Mouse (Mus musculus) liver, embryonic 11.5 days (tissue): ENCODE measurements around the gene Izumo1r. TPM values are rescaled to one million over a fixed set of nuclear protein-coding genes. Genes with fewer than 3 reads are reported as not detected.

ENCODE experiments used
- ATAC-seq: fragments of 200-750 bp; cut with Nextera tagmentation; replicated peaks from 2 replicates; pipeline ENCODE4 v1.8.0; 2017; ENCODE audit warnings: moderate number of reproducible peaks, mild to moderate bottlenecking, moderate TSS enrichment, moderate library complexity; ENCODE audit not compliant: low FRiP score
- DNase-seq: peaks from one replicate; pipeline ENCODE4 v3.0.0-alpha.2; 2017; ENCODE audit warnings: low spot score
- H3K27ac ChIP-seq: fragments of 300-500 bp; sonication (generic); 2 replicates; pipeline ENCODE4 v1.5.1; 2014; ENCODE audit warnings: mild to moderate bottlenecking, low read depth, low read length, control low read depth
- H3K27me3 ChIP-seq: fragments of 300-500 bp; sonication (generic); replicated peaks from 2 replicates; pipeline ENCODE4 v1.6.1; 2014; ENCODE audit warnings: low read length, mixed read lengths; ENCODE audit not compliant: control insufficient read depth, insufficient read depth
- H3K36me3 ChIP-seq: fragments of 300-500 bp; sonication (generic); 2 replicates; pipeline ENCODE4 v1.6.1; 2014; ENCODE audit warnings: mild to moderate bottlenecking, low read length, moderate library complexity, mixed read lengths; ENCODE audit not compliant: control insufficient read depth, insufficient read depth
- H3K4me1 ChIP-seq: fragments of 300-500 bp; sonication (generic); replicated peaks from 2 replicates; pipeline ENCODE4 v1.6.1; 2014; ENCODE audit warnings: low read length, mixed read lengths; ENCODE audit not compliant: control insufficient read depth, insufficient read depth
- H3K4me2 ChIP-seq: fragments of 300-500 bp; sonication (generic); 2 replicates; pipeline ENCODE4 v1.6.1; 2014; ENCODE audit warnings: mild to moderate bottlenecking, control low read depth, moderate library complexity
- H3K4me3 ChIP-seq: fragments of 300-500 bp; sonication (generic); 2 replicates; pipeline ENCODE4 v1.5.1; 2014; ENCODE audit warnings: low read depth, low read length, control low read depth
- H3K9ac ChIP-seq: fragments of 300-500 bp; sonication (generic); 2 replicates; pipeline ENCODE4 v1.6.1; 2014; ENCODE audit warnings: low read depth, low read length, control low read depth
- H3K9me3 ChIP-seq: fragments of 300-500 bp; sonication (generic); 2 replicates; pipeline ENCODE4 v1.6.1; 2016; ENCODE audit warnings: low read length, inconsistent platforms, mixed read lengths; ENCODE audit not compliant: control insufficient read depth
- WGBS: fragments of 180-500 bp; shearing (Covaris S2); extraction: QIAGEN DNeasy Blood & Tissue Kit; methylation state at CpG from one replicate; pipeline ENCODE4 v1.1.7; 2014; 5-methylcytosine and 5-hydroxymethylcytosine counted together
- polyA plus RNA-seq: library from polyadenylated mRNA; unstranded; fragments of >200 nt; fragmentation: Nextera tagmentation; extraction: Ambion mirVana; gene quantifications from 2 replicates; pipeline ENCODE4 v1.2.1, GENCODE M21; 2014

Gene Izumo1r
- polyA plus RNA-seq, 1 experiment from 2014 or later: not detected

DNA sequence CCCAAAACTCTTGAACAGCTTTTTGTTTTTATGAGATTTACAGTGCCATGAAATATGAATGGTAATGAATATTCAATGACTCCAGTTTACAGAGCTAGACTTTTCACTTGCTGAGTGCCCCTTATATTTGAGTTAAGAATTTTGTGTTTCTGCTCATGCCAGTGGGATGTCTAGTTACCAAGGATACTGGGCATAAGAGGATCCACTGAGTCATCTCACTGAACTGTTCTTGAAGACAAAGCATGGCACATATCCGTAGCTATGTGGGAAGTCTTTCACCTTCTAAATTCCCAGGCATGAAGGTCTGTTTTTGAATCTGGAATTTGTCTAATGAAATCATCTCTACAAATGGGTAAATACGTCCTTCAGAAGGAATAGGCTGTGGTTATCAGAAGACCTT lies 8.3 kb upstream of the Izumo1r start:
- H3K9ac ChIP-seq: no peak overlapping the region
- H3K4me1 ChIP-seq: no peaks in the 10 kb centered on the region
- no peak overlapping the region for H3K4me2 ChIP-seq
- no peaks in the 10 kb centered on the region for H3K27me3 ChIP-seq
- WGBS: 62% methylated on average over 2 of the region's 2 CpGs
- H3K27ac ChIP-seq: no peak overlapping the region
- no peak for DNase-seq
- H3K36me3 ChIP-seq: no peaks in the 10 kb centered on the region
- H3K4me3 ChIP-seq: no peak overlapping the region
- no peaks in the 10 kb centered on the region for H3K9me3 ChIP-seq
- no peak for ATAC-seq

DNA sequence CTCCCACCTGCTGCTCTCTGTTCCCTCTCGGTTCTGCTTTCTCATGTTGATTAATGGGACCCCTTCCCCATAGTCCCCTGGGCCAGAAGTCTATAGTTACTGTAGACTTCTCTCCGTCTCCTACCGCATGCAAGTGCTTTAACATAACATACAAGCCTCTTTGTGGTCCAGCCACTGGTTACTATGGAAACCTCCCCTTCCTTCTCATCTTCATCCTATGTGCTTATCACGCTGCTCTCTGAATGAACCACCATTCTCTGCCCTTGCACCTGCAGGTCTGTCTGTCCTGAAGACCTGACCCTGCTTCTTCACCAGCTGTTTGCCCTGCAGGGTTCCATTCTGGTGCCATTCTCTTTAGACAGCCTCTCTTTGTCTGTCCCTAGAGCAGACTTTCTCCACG lies 6.2 kb upstream of the Izumo1r start:
- Histone ChIP-seq H3K4me1 (peaks cover 4% of the 10 kb centered on the region; the same call in 1 of the 2 replicates), H3K4me2 (no peak overlapping the region), H3K36me3 (no peaks in the 10 kb centered on the region), H3K27ac (no peak overlapping the region), H3K9ac (no peak overlapping the region), H3K27me3 (no peaks in the 10 kb centered on the region), H3K4me3 (no peak overlapping the region), H3K9me3 (no peaks in the 10 kb centered on the region)
- WGBS: 71% methylated on average over 5 of the region's 5 CpGs
- DNase-seq (no peak), ATAC-seq (no peak)

DNA sequence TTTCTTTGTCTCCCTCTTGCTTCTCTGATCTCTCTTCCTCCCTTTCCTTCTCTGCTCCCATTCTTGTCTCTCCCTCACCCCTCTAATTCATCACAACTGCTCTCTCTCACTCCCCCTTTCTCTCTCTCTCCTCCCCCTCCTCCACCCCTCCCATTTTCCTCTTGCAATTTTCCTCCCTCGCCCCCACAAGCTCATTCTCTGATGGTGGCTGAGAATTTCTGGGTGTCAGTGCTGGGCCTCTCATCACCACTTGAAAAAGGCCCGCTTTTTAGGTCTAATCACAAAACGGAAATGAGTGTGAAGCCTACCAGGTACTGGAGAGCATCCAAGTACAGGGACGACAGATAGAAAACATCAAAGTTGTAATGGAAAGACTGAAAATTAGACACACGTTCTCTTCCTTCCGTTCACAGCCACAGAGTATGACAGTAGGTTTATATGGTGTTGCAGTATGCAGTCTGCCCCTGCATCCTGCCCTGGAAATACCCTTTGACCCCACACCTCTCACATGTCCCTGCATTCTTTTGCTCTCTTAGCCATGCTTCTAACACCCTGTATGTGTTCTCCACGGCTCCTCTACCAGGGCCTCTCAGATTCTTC lies 4.2 kb upstream of the Izumo1r start:
- H3K4me3 ChIP-seq: no peak overlapping the region
- peaks cover 6% of the 10 kb centered on the region; the same call in 1 of the 2 replicates for H3K4me1 ChIP-seq
- no peak overlapping the region for H3K4me2 ChIP-seq
- no peaks in the 10 kb centered on the region for H3K36me3 ChIP-seq
- DNase-seq (no peak), ATAC-seq (no peak)
- no peaks in the 10 kb centered on the region for H3K27me3 ChIP-seq
- no peak overlapping the region for H3K27ac ChIP-seq
- H3K9ac ChIP-seq: no peak overlapping the region
- no peaks in the 10 kb centered on the region for H3K9me3 ChIP-seq
- WGBS: 64% methylated on average over 7 of the region's 7 CpGs

DNA sequence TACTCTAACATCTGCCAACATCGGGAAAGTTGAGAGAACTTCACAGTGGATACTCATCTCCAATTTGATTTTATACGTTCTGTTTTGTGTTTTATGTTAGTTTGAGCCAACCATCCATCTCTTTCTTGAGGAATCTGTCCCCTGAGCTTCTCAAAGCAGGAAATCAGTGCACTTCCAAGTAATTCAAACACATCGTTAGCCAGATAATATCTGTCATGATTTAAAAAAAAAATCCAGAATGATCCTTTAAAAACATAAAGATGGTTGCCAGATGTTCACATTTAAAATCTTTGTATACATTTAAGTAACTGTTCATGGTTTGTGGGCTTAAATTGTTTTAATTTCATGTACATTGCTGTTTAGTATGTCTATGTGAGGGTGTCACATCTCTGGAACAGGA lies 2.2 kb upstream of the Izumo1r start:
- 59% methylated on average over 3 of the region's 3 CpGs for WGBS
- H3K4me3 ChIP-seq: no peak overlapping the region
- H3K9me3 ChIP-seq: no peaks in the 10 kb centered on the region
- no peak overlapping the region for H3K4me2 ChIP-seq
- H3K27me3 ChIP-seq: no peaks in the 10 kb centered on the region
- DNase-seq (no peak), ATAC-seq (no peak)
- peaks cover 6% of the 10 kb centered on the region; the same call in 1 of the 2 replicates for H3K4me1 ChIP-seq
- no peaks in the 10 kb centered on the region for H3K36me3 ChIP-seq
- no peak overlapping the region for H3K27ac ChIP-seq
- H3K9ac ChIP-seq: no peak overlapping the region

DNA sequence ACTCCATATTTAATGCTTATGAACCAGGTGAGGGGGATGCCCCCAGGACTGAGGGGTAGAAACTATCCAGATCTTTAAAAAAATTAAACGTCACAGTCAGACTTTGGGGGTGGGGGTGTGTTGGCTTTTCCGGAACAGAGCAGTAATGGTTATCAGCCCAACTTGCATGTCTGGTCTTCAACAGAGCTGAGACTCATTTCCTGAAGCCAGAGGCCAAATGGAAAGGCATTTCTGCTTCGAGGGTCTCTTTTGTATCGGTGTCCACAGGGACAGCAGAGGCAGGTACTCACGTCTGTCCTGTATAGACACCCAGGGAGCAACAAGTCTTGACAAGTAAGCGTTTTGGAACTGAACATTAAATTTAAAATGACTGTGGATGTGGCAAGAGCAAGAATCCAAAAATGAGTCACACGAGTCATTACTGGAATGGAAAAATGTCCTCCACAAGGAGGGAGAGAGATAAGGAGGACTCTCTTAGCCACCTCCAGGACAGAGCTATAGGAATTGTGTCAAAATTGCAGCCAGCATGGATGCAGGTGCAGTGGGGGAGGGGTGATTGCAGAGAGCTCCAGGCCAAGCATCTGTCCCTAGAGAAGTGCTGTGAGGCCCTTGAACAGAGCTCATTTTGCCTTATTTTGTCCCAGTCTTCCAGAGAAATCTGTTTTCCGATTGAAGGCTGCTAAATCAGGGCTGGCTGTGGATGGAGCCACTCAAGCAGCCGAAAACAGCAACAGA lies 1.2 kb upstream of the Izumo1r start:
- H3K27me3 ChIP-seq: no peaks in the 10 kb centered on the region
- peaks cover 6% of the 10 kb centered on the region; the same call in 1 of the 2 replicates for H3K4me1 ChIP-seq
- H3K4me2 ChIP-seq: no peak overlapping the region
- H3K4me3 ChIP-seq: no peak overlapping the region
- DNase-seq (no peak), ATAC-seq (no peak)
- no peak overlapping the region for H3K9ac ChIP-seq
- H3K27ac ChIP-seq: no peak overlapping the region
- no peaks in the 10 kb centered on the region for H3K9me3 ChIP-seq
- no peaks in the 10 kb centered on the region for H3K36me3 ChIP-seq
- WGBS: 32% methylated on average over 9 of the region's 9 CpGs

DNA sequence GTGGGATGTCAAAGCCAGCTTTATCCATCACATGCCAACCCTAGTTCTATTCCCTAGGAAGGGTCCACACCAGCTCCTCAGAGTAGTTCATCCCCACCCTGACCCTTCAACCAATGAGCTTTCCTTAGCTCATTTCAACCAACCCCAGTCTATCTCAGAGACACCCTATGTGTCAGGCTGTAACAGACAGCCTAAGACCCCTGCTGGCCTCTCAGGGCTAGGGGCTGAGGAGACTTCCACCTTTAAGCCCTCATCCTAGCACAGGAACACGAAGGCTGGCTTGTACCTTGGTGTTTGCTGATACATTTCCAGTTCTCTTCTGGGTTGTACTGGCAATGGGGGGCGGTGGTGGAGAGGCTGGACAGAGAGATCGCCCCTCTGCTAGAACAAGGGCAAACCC lies 743 bp downstream of the Izumo1r start:
- Histone ChIP-seq H3K27ac (no peak overlapping the region), H3K4me3 (no peak overlapping the region), H3K36me3 (no peaks in the 10 kb centered on the region), H3K9me3 (no peaks in the 10 kb centered on the region), H3K4me1 (peaks cover 6% of the 10 kb centered on the region; the same call in 1 of the 2 replicates), H3K27me3 (no peaks in the 10 kb centered on the region), H3K9ac (no peak overlapping the region), H3K4me2 (no peak overlapping the region)
- WGBS: 62% methylated on average over 3 of the region's 3 CpGs
- ATAC-seq (no peak), DNase-seq (no peak)

DNA sequence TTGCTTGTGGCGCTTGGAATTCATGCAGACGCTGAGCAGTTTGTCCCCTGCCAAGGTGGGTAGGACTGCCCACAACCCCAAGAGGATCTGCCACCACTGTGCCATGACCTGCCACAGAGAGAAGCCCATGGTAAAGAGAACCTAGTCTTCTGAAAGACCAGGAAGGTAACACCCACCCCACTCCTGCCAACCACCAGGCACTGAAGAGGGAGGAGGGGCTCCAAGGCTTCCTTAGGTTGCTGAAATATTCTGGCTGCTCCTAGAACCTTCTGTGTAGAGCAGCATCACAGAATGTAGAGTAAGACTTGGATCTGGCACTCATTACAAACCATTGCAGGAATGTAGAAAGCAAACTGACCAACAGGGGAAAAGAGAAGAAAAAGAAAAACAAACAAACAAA lies 1.3 kb downstream of the Izumo1r start:
- no peak for ATAC-seq
- Histone ChIP-seq H3K27me3 (no peaks in the 10 kb centered on the region), H3K4me3 (no peak overlapping the region), H3K27ac (no peak overlapping the region), H3K4me2 (no peak overlapping the region), H3K36me3 (no peaks in the 10 kb centered on the region), H3K9ac (no peak overlapping the region), H3K9me3 (no peaks in the 10 kb centered on the region), H3K4me1 (peaks cover 6% of the 10 kb centered on the region; the same call in 1 of the 2 replicates)
- DNase-seq: no peak
- 90% methylated on average over 2 of the region's 2 CpGs for WGBS

DNA sequence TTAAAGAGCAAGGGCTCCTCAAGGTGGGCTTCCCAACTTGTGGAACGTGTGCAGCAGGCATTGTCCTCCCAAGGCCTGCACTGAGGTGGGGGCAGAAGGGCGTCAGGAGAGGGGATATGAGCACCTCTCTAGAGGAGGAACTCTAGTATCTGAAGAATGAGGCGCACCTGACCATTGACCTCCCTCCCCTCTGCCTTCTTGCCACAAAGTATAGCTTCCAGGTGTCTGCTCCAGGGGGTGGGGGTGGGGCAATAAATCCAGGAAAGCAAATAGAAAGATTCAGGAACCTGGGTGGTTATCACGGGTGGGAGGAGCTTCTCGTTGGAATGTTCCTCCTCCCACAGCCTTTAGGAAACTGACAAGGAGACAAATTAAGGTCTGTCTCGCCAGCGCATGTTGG lies 2.0 kb downstream of the Izumo1r start:
- no peak for DNase-seq
- no peaks in the 10 kb centered on the region for H3K36me3 ChIP-seq
- ATAC-seq: no peak
- H3K27me3 ChIP-seq: no peaks in the 10 kb centered on the region
- H3K4me1 ChIP-seq: peaks cover 6% of the 10 kb centered on the region; the same call in 1 of the 2 replicates
- no peak overlapping the region for H3K4me3 ChIP-seq
- WGBS: 51% methylated on average over 7 of the region's 7 CpGs
- no peak overlapping the region for H3K27ac ChIP-seq
- no peak overlapping the region for H3K4me2 ChIP-seq
- no peaks in the 10 kb centered on the region for H3K9me3 ChIP-seq
- H3K9ac ChIP-seq: no peak overlapping the region

DNA sequence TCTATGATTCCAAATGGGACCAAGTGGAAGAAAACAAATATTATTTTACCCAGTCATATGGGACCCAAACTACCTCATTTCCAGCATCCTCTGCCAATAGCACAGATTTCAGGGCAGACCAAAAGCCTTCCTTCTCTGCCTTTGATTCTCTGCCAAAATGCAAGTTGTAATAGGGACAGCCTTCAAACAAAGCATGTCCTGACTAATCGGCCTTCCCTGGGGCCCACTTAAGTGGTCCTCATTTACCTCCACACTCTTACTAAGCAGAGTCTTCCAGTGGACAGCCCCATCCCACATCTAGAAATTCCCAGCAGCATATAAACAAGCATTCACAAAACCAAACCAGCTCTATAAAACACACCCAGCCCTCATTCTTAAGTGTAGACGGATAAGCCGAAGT lies 6.6 kb downstream of the Izumo1r start:
- no peak overlapping the region for H3K9ac ChIP-seq
- H3K36me3 ChIP-seq: no peaks in the 10 kb centered on the region
- peaks cover 2% of the 10 kb centered on the region; the same call in 1 of the 2 replicates for H3K4me1 ChIP-seq
- no peaks in the 10 kb centered on the region for H3K27me3 ChIP-seq
- H3K4me3 ChIP-seq: no peak overlapping the region
- no peak for ATAC-seq
- DNase-seq: no peak
- WGBS: 80% methylated on average over 3 of the region's 3 CpGs
- H3K4me2 ChIP-seq: no peak overlapping the region
- H3K9me3 ChIP-seq: no peaks in the 10 kb centered on the region
- no peak overlapping the region for H3K27ac ChIP-seq
